Mouse (Mus musculus): ENCODE data around the gene 4930451I11Rik. TPM values are rescaled to one million over a fixed set of nuclear protein-coding genes. Genes with fewer than 3 reads are reported as not detected.

4930451I11Rik gene
- polyA plus RNA-seq, 1 experiment from 2014 or later = not detected

DNA sequence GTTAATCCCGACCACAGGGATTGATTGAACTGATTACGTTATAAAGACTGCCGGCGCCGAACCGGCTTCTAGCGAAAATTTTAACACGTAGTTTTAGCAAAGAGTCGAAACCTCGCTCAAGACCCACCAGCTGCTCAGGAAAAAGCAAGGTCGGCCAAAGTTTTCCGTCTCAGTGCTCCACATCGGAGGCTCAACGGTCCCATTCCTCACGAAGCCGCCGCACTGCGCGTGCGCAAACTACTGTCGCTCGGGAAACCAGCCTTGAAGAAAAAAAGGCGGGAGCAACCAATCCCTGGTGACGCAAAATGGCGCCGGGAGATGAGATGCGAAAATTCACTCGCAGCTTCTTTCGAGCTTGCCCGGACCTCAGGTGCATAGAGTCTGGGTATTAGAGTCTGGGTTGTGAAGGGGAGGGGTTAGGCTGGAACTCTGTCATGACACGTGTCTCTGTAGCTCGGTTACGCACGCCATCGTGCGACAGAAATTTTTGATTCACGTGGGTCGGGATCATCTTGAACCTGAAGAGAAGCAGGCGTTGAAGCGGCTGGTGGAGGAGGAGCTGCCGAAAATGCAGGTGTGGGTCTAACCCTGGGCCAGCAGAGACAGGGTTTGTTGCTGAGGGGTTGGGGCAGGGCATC, 30.8 kb upstream of the 4930451I11Rik start, which contains the start of gene Ino80e:
TSS of gene Ino80e (minus strand) at position 231 of the 638 bp plus-strand sequence.
- Histone ChIP-seq H3K4me2 (ENCODE audit: low read length) (peak within 1 kb of the TSS; percentile 61), H3K9ac (ENCODE audit: low read length) (peak within 1 kb of the TSS; percentile 53), H3K36me3 (ENCODE audit: control insufficient read depth, insufficient read depth, low read length) (peaks cover 61% of the 10 kb centered on the region), H3K27me3 (replicated peaks; ENCODE audit: control insufficient read depth, insufficient read depth, low read length) (no peaks in the 10 kb centered on the region), H3K27ac (ENCODE audit: low read depth) (peak within 1 kb of the TSS; percentile 79), H3K4me1 (replicated peaks; ENCODE audit: control insufficient read depth, insufficient read depth, low read length) (peaks cover 22% of the 10 kb centered on the region), H3K4me3 (ENCODE audit: low read depth, low read length) (peak within 1 kb of the TSS; percentile 59), H3K9me3 (ENCODE audit: control insufficient read depth, low read length) (no peaks in the 10 kb centered on the region)
- ATAC-seq (replicated peaks; ENCODE audit: low FRiP score, low TSS enrichment, low read depth) (peak; percentile 80), DNase-seq (ENCODE audit: low spot score) (peak; percentile 95)
- 0% methylated on average over 41 of the region's 41 CpGs for WGBS

DNA sequence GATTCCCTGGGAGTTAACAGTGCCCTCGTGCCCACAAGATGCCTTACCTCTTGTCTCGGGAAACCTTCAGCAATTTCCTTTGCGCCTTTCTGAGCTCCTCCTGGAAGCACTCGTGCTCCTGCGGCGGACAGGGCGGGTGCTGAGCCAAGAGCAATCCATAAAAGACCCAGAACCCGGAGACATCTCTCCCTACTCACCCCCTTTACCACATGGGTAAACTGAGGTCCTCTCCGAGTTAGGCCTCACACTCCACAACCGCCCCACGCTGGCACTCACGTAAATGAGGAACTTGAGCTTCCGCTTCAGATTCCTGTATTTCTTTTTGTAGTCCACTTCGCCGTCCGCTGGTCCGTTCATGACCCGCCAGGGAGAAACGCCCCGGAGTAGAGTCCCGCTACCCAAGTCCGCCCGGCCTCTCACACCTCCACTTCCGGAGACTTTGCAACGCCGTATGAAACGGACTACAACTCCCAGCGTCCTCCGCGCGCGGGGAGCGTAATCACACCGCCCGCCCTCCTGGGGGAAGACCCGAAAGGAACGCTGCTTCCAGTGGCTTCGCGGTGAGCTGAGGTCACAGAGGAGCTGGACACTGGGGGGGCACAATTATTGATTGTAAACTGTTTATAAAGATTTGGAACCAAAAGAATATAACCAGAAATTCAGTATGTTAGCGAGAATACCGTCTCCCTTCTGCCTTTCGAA, 30.1 kb upstream of the 4930451I11Rik start, which contains the start of gene Hirip3:
TSS of gene Hirip3 (plus strand) at position 544 of the 702 bp plus-strand sequence.
- peak within 1 kb of the TSS; percentile 61 for H3K4me2 ChIP-seq (ENCODE audit: low read length)
- H3K27ac ChIP-seq (ENCODE audit: low read depth) = peak within 1 kb of the TSS; percentile 79
- H3K36me3 ChIP-seq (ENCODE audit: control insufficient read depth, insufficient read depth, low read length) = peaks cover 61% of the 10 kb centered on the region
- no peaks in the 10 kb centered on the region for H3K27me3 ChIP-seq (replicated peaks; ENCODE audit: control insufficient read depth, insufficient read depth, low read length)
- peaks cover 22% of the 10 kb centered on the region for H3K4me1 ChIP-seq (replicated peaks; ENCODE audit: control insufficient read depth, insufficient read depth, low read length)
- ATAC-seq (replicated peaks; ENCODE audit: low FRiP score, low TSS enrichment, low read depth) (peak; percentile 88), DNase-seq (ENCODE audit: low spot score) (peak; percentile 97)
- peak within 1 kb of the TSS; percentile 59 for H3K4me3 ChIP-seq (ENCODE audit: low read depth, low read length)
- H3K9ac ChIP-seq (ENCODE audit: low read length) = peak within 1 kb of the TSS; percentile 53
- no peaks in the 10 kb centered on the region for H3K9me3 ChIP-seq (ENCODE audit: control insufficient read depth, low read length)
- under 1% methylated on average over 42 of the region's 42 CpGs for WGBS

GRCm38 (mm10) chr7:126860987-126861386, 29.5 kb upstream of the 4930451I11Rik start:
- Histone ChIP-seq H3K4me1 (replicated peaks; ENCODE audit: control insufficient read depth, insufficient read depth, low read length) (peaks cover 22% of the 10 kb centered on the region), H3K36me3 (ENCODE audit: control insufficient read depth, insufficient read depth, low read length) (peaks cover 61% of the 10 kb centered on the region), H3K4me2 (ENCODE audit: low read length) (peak overlapping the region; percentile 61), H3K9me3 (ENCODE audit: control insufficient read depth, low read length) (no peaks in the 10 kb centered on the region), H3K4me3 (ENCODE audit: low read depth, low read length) (peak overlapping the region; percentile 59), H3K27ac (ENCODE audit: low read depth) (no peak overlapping the region), H3K27me3 (replicated peaks; ENCODE audit: control insufficient read depth, insufficient read depth, low read length) (no peaks in the 10 kb centered on the region), H3K9ac (ENCODE audit: low read length) (peak overlapping the region; percentile 53)
- 65% methylated on average over 5 of the region's 5 CpGs for WGBS
- DNase-seq (ENCODE audit: low spot score) (no peak), ATAC-seq (replicated peaks; ENCODE audit: low FRiP score, low TSS enrichment, low read depth) (no peak)

- whole genome bisulfite sequencing = 74% methylated on average over 9 of the region's 9 CpGs
- H3K4me1 ChIP-seq (replicated peaks; ENCODE audit: control insufficient read depth, insufficient read depth, low read length) = peaks cover 5% of the 10 kb centered on the region; the same call in 1 of the 2 replicates
- no peaks in the 10 kb centered on the region for H3K27me3 ChIP-seq (replicated peaks; ENCODE audit: control insufficient read depth, insufficient read depth, low read length)
- H3K27ac ChIP-seq (ENCODE audit: low read depth) = no peak overlapping the region
- H3K9me3 ChIP-seq (ENCODE audit: control insufficient read depth, low read length) = no peaks in the 10 kb centered on the region
- no peak overlapping the region for H3K4me2 ChIP-seq (ENCODE audit: low read length)
- no peak for DNase-seq (ENCODE audit: low spot score)
- no peak for ATAC-seq (replicated peaks; ENCODE audit: low FRiP score, low TSS enrichment, low read depth)
- no peak overlapping the region for H3K9ac ChIP-seq (ENCODE audit: low read length)
- peaks cover 77% of the 10 kb centered on the region for H3K36me3 ChIP-seq (ENCODE audit: control insufficient read depth, insufficient read depth, low read length)
- no peak overlapping the region for H3K4me3 ChIP-seq (ENCODE audit: low read depth, low read length)
Observed at GRCm38 (mm10) chr7:126856741-126857420, 25.4 kb upstream of the 4930451I11Rik start.

DNA sequence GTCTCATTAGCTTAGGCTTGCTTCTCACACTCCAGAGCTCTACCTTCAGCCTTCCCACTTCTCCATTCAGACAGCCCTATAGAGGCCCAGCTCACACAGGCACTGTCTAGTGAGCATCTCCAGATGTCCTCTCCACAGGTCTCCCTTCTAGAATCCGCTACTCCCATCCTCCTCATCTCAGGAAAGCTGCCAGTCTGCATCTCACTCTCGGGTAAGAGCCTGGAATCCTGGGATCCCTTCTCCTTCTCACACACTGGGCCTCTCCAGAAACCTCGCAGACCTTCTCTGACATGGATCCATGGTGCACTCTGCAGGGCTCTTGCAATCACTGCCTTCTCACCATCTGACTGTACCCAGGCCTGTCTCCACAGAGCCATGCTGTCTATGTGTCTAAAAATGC, 24.2 kb upstream of the 4930451I11Rik start:
- H3K4me2 ChIP-seq (ENCODE audit: low read length) = no peak overlapping the region
- H3K27me3 ChIP-seq (replicated peaks; ENCODE audit: control insufficient read depth, insufficient read depth, low read length) = no peaks in the 10 kb centered on the region
- no peaks in the 10 kb centered on the region for H3K9me3 ChIP-seq (ENCODE audit: control insufficient read depth, low read length)
- WGBS = 86% methylated on average over 3 of the region's 3 CpGs
- H3K27ac ChIP-seq (ENCODE audit: low read depth) = no peak overlapping the region
- DNase-seq (ENCODE audit: low spot score) (no peak), ATAC-seq (replicated peaks; ENCODE audit: low FRiP score, low TSS enrichment, low read depth) (no peak)
- H3K9ac ChIP-seq (ENCODE audit: low read length) = no peak overlapping the region
- H3K4me3 ChIP-seq (ENCODE audit: low read depth, low read length) = no peak overlapping the region
- no peaks in the 10 kb centered on the region for H3K4me1 ChIP-seq (replicated peaks; ENCODE audit: control insufficient read depth, insufficient read depth, low read length)
- peaks cover 81% of the 10 kb centered on the region for H3K36me3 ChIP-seq (ENCODE audit: control insufficient read depth, insufficient read depth, low read length)

DNA sequence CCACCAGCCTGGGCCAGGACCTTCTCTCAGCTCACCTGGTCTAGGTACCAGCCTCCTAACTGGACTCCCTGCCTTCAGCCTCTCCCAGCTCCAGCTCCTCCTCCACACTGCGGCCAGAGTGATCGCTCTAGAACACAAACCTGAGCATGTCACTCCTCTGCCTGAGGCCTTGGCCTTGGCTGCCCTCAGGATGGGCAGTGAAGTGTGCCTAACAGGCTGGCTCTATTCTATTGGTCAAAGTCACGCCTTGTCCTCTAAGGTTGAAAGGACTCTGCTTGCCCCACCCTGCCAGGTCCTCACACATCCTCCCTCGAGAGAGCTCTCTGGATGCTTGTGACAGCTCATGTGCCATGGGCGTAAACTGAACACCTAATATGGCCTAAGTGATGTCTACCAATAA, 22.0 kb upstream of the 4930451I11Rik start:
- H3K4me2 ChIP-seq (ENCODE audit: low read length) = no peak overlapping the region
- H3K9me3 ChIP-seq (ENCODE audit: control insufficient read depth, low read length) = no peaks in the 10 kb centered on the region
- 0 out of 2 replicates have a peak, but pooled peaks cover 3% of the 10 kb centered on the region for H3K4me1 ChIP-seq (replicated peaks; ENCODE audit: control insufficient read depth, insufficient read depth, low read length)
- peaks cover 14% of the 10 kb centered on the region for H3K27me3 ChIP-seq (replicated peaks; ENCODE audit: control insufficient read depth, insufficient read depth, low read length)
- H3K4me3 ChIP-seq (ENCODE audit: low read depth, low read length) = no peak overlapping the region
- DNase-seq (ENCODE audit: low spot score) (no peak), ATAC-seq (replicated peaks; ENCODE audit: low FRiP score, low TSS enrichment, low read depth) (no peak)
- WGBS = 88% methylated on average over 5 of the region's 5 CpGs
- peaks cover 70% of the 10 kb centered on the region for H3K36me3 ChIP-seq (ENCODE audit: control insufficient read depth, insufficient read depth, low read length)
- no peak overlapping the region for H3K27ac ChIP-seq (ENCODE audit: low read depth)
- H3K9ac ChIP-seq (ENCODE audit: low read length) = no peak overlapping the region

DNA sequence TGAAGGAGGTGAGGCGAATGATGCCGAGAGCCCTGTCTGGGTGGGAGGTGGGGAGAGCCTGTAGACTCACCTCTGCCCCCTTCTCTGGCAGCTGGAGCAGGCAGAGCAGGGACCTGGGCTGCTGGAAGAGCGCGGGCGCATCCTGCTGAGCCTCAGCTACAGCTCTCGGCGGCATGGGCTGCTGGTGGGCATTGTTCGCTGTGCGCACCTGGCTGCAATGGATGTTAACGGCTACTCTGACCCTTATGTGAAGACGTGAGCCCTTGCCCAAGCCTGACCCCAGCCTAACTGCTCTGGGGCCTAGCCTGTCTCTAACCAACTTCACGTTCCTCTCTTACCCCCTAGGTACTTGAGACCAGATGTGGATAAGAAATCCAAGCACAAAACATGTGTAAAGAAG, 19.8 kb upstream of the 4930451I11Rik start:
- DNase-seq (ENCODE audit: low spot score) (no peak), ATAC-seq (replicated peaks; ENCODE audit: low FRiP score, low TSS enrichment, low read depth) (no peak)
- 54% methylated on average over 12 of the region's 12 CpGs for WGBS
- no peak overlapping the region for H3K4me2 ChIP-seq (ENCODE audit: low read length)
- peaks cover 27% of the 10 kb centered on the region for H3K27me3 ChIP-seq (replicated peaks; ENCODE audit: control insufficient read depth, insufficient read depth, low read length)
- no peak overlapping the region for H3K4me3 ChIP-seq (ENCODE audit: low read depth, low read length)
- no peaks in the 10 kb centered on the region for H3K9me3 ChIP-seq (ENCODE audit: control insufficient read depth, low read length)
- no peak overlapping the region for H3K9ac ChIP-seq (ENCODE audit: low read length)
- H3K36me3 ChIP-seq (ENCODE audit: control insufficient read depth, insufficient read depth, low read length) = peaks cover 47% of the 10 kb centered on the region
- H3K4me1 ChIP-seq (replicated peaks; ENCODE audit: control insufficient read depth, insufficient read depth, low read length) = 0 out of 2 replicates have a peak, but pooled peaks cover 10% of the 10 kb centered on the region
- H3K27ac ChIP-seq (ENCODE audit: low read depth) = no peak overlapping the region

- peaks cover 27% of the 10 kb centered on the region for H3K27me3 ChIP-seq (replicated peaks; ENCODE audit: control insufficient read depth, insufficient read depth, low read length)
- no peak overlapping the region for H3K9ac ChIP-seq (ENCODE audit: low read length)
- peaks cover 37% of the 10 kb centered on the region for H3K36me3 ChIP-seq (ENCODE audit: control insufficient read depth, insufficient read depth, low read length)
- H3K4me3 ChIP-seq (ENCODE audit: low read depth, low read length) = no peak overlapping the region
- WGBS = 76% methylated on average over 6 of the region's 6 CpGs
- H3K9me3 ChIP-seq (ENCODE audit: control insufficient read depth, low read length) = no peaks in the 10 kb centered on the region
- H3K4me2 ChIP-seq (ENCODE audit: low read length) = no peak overlapping the region
- DNase-seq (ENCODE audit: low spot score) = no peak
- no peak for ATAC-seq (replicated peaks; ENCODE audit: low FRiP score, low TSS enrichment, low read depth)
- 0 out of 2 replicates have a peak, but pooled peaks cover 10% of the 10 kb centered on the region for H3K4me1 ChIP-seq (replicated peaks; ENCODE audit: control insufficient read depth, insufficient read depth, low read length)
- no peak overlapping the region for H3K27ac ChIP-seq (ENCODE audit: low read depth)
Observed at GRCm38 (mm10) chr7:126850161-126850560, 18.7 kb upstream of the 4930451I11Rik start.

Data from intestine, embryonic 14.5 days (tissue).